In genomic region chr3:41408821-41409737, GRCm38 (mm10) we compare ENCODE assay signal across 9 mouse cellular contexts.
DNase-seq lines count a peak whose midpoint lies in the region; ATAC-seq and TF ChIP-seq lines count a peak whose summit lies in the region.
"Had no signal": no experiment of that assay in that cellular context is flagged by ENCODE, and none has a peak within 500 bp of the region (broad histone marks: within the 10 kb centered on the region; RNA-seq: fewer than 3 reads in every experiment).

No protein-coding gene starts in this region.

- 0 out of 2 replicates have a peak, but pooled peaks cover 3% of the 10 kb centered on the region for H3K27me3 ChIP-seq in limb, embryonic 12.5 days
- no peaks in the 10 kb centered on the region for H3K27me3 ChIP-seq in midbrain, postnatal 0 days (ENCODE audit: insufficient read depth, low read length)
- H3K27me3 ChIP-seq: megakaryocyte, embryonic 14.5 days had no signal

- H3K4me2 ChIP-seq in limb, embryonic 12.5 days = peak overlapping the region; percentile 63
- H3K4me2 ChIP-seq in midbrain, postnatal 0 days (ENCODE audit: low read depth, low read length, poor library complexity, severe bottlenecking) = peak overlapping the region; percentile 69

- no peak overlapping the region for H3K27ac ChIP-seq in limb, embryonic 12.5 days
- H3K27ac ChIP-seq in midbrain, postnatal 0 days (ENCODE audit: low read depth, low read length) = peak overlapping the region; percentile 4; the same call in 1 of the 2 replicates

- no peaks in the 10 kb centered on the region for H3K36me3 ChIP-seq in limb, embryonic 12.5 days
- no peaks in the 10 kb centered on the region for H3K36me3 ChIP-seq in midbrain, postnatal 0 days (ENCODE audit: insufficient read depth, low read length)

- intact Hi-C loops in heart, postnatal 10 days (cut with DNase I) = loop anchor here (5.0 to 10.0 kb wide), 3 partner anchors 42 to 324 kb away; partner anchors contain the start of gene Pgrmc2
- intact Hi-C loops in left cerebral cortex, postnatal 4 days (cut with DNase I) = no loop called here

- peak overlapping the region; percentile 36 for H3K4me3 ChIP-seq in limb, embryonic 12.5 days (replicated peaks)
- peak overlapping the region; percentile 40 for H3K4me3 ChIP-seq in midbrain, postnatal 0 days (ENCODE audit: low read depth, low read length)
- H3K4me3 ChIP-seq: megakaryocyte, embryonic 14.5 days had no signal

- WGBS in limb, embryonic 12.5 days = 25% methylated on average over 15 of the region's 15 CpGs
- 4% methylated on average over 15 of the region's 15 CpGs for WGBS in midbrain, postnatal 0 days

- H3K9me3 ChIP-seq in limb, embryonic 12.5 days = no peaks in the 10 kb centered on the region
- no peaks in the 10 kb centered on the region for H3K9me3 ChIP-seq in midbrain, postnatal 0 days (ENCODE audit: low read length)

- peak; percentile 30 for TF ChIP-seq CTCF in midbrain, postnatal 0 days (IDR thresholded peaks at IDR 0.05)

- no peak; the same call in 1 of the 2 replicates for ATAC-seq in limb, embryonic 12.5 days (ENCODE audit: insufficient number of reproducible peaks, insufficient read depth, low FRiP score, low TSS enrichment, low read depth)
- peak; percentile 82 for ATAC-seq in midbrain, postnatal 0 days (ENCODE audit: low FRiP score)

- 0 out of 2 replicates have a peak, but pooled peaks cover 4% of the 10 kb centered on the region for H3K4me1 ChIP-seq in limb, embryonic 12.5 days (replicated peaks)
- H3K4me1 ChIP-seq in midbrain, postnatal 0 days (ENCODE audit: insufficient read depth, low read length) = peaks cover 4% of the 10 kb centered on the region; the same call in 1 of the 2 replicates
- H3K4me1 ChIP-seq: megakaryocyte, embryonic 14.5 days had no signal

- DNase-seq in right cerebral cortex, adult 2 months (ENCODE audit: low spot score in 2 of 2) = peak; percentile 12 to 19
- DNase-seq in right cerebral cortex, postnatal 14 days = no peak
- peak; percentile 32 for DNase-seq in embryo, embryonic 9.5 days (ENCODE audit: extremely low spot score)
- peak; percentile 46 to 55 for DNase-seq in heart, postnatal 10 days
- DNase-seq in midbrain, postnatal 0 days (ENCODE audit: low spot score) = peak; percentile 71
- DNase-seq in testis, postnatal 10 days (ENCODE audit: low spot score) = no peak
- DNase-seq in left cerebral cortex, postnatal 4 days = no peak

- H3K9ac ChIP-seq in limb, embryonic 12.5 days (replicated peaks) = no peak overlapping the region
- peak overlapping the region; percentile 61 for H3K9ac ChIP-seq in midbrain, postnatal 0 days (replicated peaks; ENCODE audit: low read length, poor library complexity, severe bottlenecking)

Comparison
In these comparisons a context has a peak if more than half of its experiments do, and no peak if none do; other contexts are left out.
1. DNase-seq: peak in right cerebral cortex, adult 2 months (2 of 2), embryo, embryonic 9.5 days (single experiment), heart, postnatal 10 days (2 of 2) and midbrain, postnatal 0 days (single experiment); none in right cerebral cortex, postnatal 14 days (single experiment), testis, postnatal 10 days (single experiment) and left cerebral cortex, postnatal 4 days (single experiment).